Mouse (Mus musculus) cerebellum, adult 11 months (tissue): ENCODE data around the gene Cherp.
A peak's percentile ranks its signal among the peaks of the same experiment; 100 is the strongest.

ENCODE experiments used
- DNase-seq: peaks from one replicate; pipeline ENCODE4 v3.0.0; 2022

The Cherp gene

GRCm38 (mm10) chr8:72470684-72471083, 4.3 kb downstream of the Cherp start:
- no peak for DNase-seq

- DNase-seq: no peak
Measured at GRCm38 (mm10) chr8:72469984-72470383, 5.0 kb downstream of the Cherp start.

GRCm38 (mm10) chr8:72469243-72469642, 5.8 kb downstream of the Cherp start:
- no peak for DNase-seq

- no peak for DNase-seq
Measured at GRCm38 (mm10) chr8:72464211-72464610, 10.8 kb downstream of the Cherp start.

- DNase-seq: no peak
Measured at GRCm38 (mm10) chr8:72459881-72460533, 15.0 kb downstream of the Cherp start.

- DNase-seq: no peak
Measured at GRCm38 (mm10) chr8:72458457-72458856, 16.6 kb downstream of the Cherp start.

GRCm38 (mm10) chr8:72457806-72458205, 17.2 kb downstream of the Cherp start:
- DNase-seq: no peak

GRCm38 (mm10) chr8:72455317-72455716, 19.7 kb downstream of the Cherp start:
- no peak for DNase-seq

- no peak for DNase-seq
Measured at GRCm38 (mm10) chr8:72453904-72454303, 21.1 kb downstream of the Cherp start.

GRCm38 (mm10) chr8:72451516-72451915, 23.5 kb downstream of the Cherp start:
- DNase-seq: no peak

- DNase-seq: no peak
Measured at GRCm38 (mm10) chr8:72445071-72445470, 30.0 kb downstream of the Cherp start.

- DNase-seq: no peak
Measured at GRCm38 (mm10) chr8:72443994-72444350, 31.1 kb downstream of the Cherp start.

- peak; percentile 97 for DNase-seq
Measured at GRCm38 (mm10) chr8:72443338-72443993, 31.6 kb downstream of the Cherp start, which contains the start of the genes Calr3 and 1700030K09Rik. Gene Calr3, minus strand, starts transcription at chr8:72443870. Gene 1700030K09Rik, plus strand, starts transcription at chr8:72443880.

GRCm38 (mm10) chr8:72438248-72439015, 36.6 kb downstream of the Cherp start:
- no peak for DNase-seq

GRCm38 (mm10) chr8:72434952-72435351, 40.1 kb downstream of the Cherp start:
- DNase-seq: no peak

- no peak for DNase-seq
Measured at GRCm38 (mm10) chr8:72429676-72430075, 45.4 kb downstream of the Cherp start.

- no peak for DNase-seq
Measured at GRCm38 (mm10) chr8:72422926-72423325, 52.1 kb downstream of the Cherp start.

- DNase-seq: peak; percentile 97
Measured at GRCm38 (mm10) chr8:72421362-72422335, 53.4 kb downstream of the Cherp start, which contains the start of gene Eps15l1. Gene Eps15l1, minus strand, starts transcription at chr8:72421460.

GRCm38 (mm10) chr8:72420571-72421361, 54.3 kb downstream of the Cherp start:
- peak; percentile 42 for DNase-seq

GRCm38 (mm10) chr8:72418073-72418472, 57.0 kb downstream of the Cherp start:
- DNase-seq: no peak

- DNase-seq: no peak
Measured at GRCm38 (mm10) chr8:72415252-72415651, 59.8 kb downstream of the Cherp start.

- no peak for DNase-seq
Measured at GRCm38 (mm10) chr8:72413839-72414238, 61.2 kb downstream of the Cherp start.
